Mouse (Mus musculus): Measurements from ENCODE around the gene Ate1. TPM values are rescaled to one million over a fixed set of nuclear protein-coding genes. Genes with fewer than 3 reads are reported as not detected.

Ate1 gene
- polyA plus RNA-seq, 1 experiment = not detected

- H3K4me1 ChIP-seq (ENCODE audit: control insufficient read depth, insufficient read depth, low read length) = no peaks in the 10 kb centered on the region
- no peak for TF ChIP-seq CTCF (IDR thresholded peaks at IDR 0.05; ENCODE audit: insufficient read depth, low read depth, low read length)
- TF ChIP-seq POLR2A (IDR thresholded peaks at IDR 0.05; ENCODE audit: insufficient read depth, low read depth, low read length) = no peak
- WGBS = 76% methylated on average over 6 of the region's 6 CpGs
These were observed 47.5 kb downstream of the Ate1 start for GRCm38 (mm10) chr7:130472683-130473082.

DNA sequence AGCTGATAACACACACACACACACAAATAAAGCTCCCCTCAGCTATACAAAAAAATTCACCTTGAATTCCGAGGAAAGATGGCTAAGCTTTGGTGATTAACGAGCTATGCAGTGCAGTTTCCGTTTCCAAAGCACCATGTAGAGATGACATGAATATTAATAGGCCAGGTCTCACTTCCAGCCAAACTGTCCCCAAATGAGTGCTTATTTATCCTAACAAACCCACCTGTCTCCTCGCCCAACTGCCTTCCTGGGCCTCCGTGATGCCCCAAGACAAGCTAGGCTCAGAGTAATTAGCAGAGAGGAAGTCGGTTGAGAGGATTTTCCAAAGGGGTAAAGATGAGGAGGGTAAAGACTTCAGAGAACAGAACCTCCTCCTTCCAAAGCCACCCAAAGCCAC is 49.1 kb downstream of the Ate1 start:
- no peak overlapping the region for H3K4me3 ChIP-seq (ENCODE audit: insufficient read depth, low read depth, low read length)
- H3K27ac ChIP-seq (ENCODE audit: insufficient read depth, low read depth, low read length) = no peak overlapping the region
- WGBS = 73% methylated on average over 6 of the region's 6 CpGs
- no peaks in the 10 kb centered on the region for H3K4me1 ChIP-seq (ENCODE audit: control insufficient read depth, insufficient read depth, low read length)
- TF ChIP-seq POLR2A (IDR thresholded peaks at IDR 0.05; ENCODE audit: insufficient read depth, low read depth, low read length) (no peak), CTCF (IDR thresholded peaks at IDR 0.05; ENCODE audit: insufficient read depth, low read depth, low read length) (no peak)

More at GRCm38 (mm10) chr7:130472683-130473082, 47.5 kb downstream of the Ate1 start:
- Histone ChIP-seq H3K4me3 (ENCODE audit: insufficient read depth, low read depth, low read length) (no peak overlapping the region), H3K27ac (ENCODE audit: insufficient read depth, low read depth, low read length) (no peak overlapping the region)

- H3K27ac ChIP-seq (ENCODE audit: insufficient read depth, low read depth, low read length) = no peak overlapping the region
- WGBS = 51% methylated on average over 4 of the region's 4 CpGs
- 0 out of 2 replicates have a peak, but pooled peaks cover 2% of the 10 kb centered on the region for H3K4me1 ChIP-seq (ENCODE audit: control insufficient read depth, insufficient read depth, low read length)
- TF ChIP-seq POLR2A (IDR thresholded peaks at IDR 0.05; ENCODE audit: insufficient read depth, low read depth, low read length) = no peak
- TF ChIP-seq CTCF (IDR thresholded peaks at IDR 0.05; ENCODE audit: insufficient read depth, low read depth, low read length) = no peak
- no peak overlapping the region for H3K4me3 ChIP-seq (ENCODE audit: insufficient read depth, low read depth, low read length)
These were observed 64.5 kb downstream of the Ate1 start for GRCm38 (mm10) chr7:130455587-130456246.

GRCm38 (mm10) chr7:130454226-130454625 is 65.9 kb downstream of the Ate1 start:
- TF ChIP-seq POLR2A (IDR thresholded peaks at IDR 0.05; ENCODE audit: insufficient read depth, low read depth, low read length) = no peak
- Histone ChIP-seq H3K4me1 (ENCODE audit: control insufficient read depth, insufficient read depth, low read length) (0 out of 2 replicates have a peak, but pooled peaks cover 2% of the 10 kb centered on the region), H3K27ac (ENCODE audit: insufficient read depth, low read depth, low read length) (no peak overlapping the region), H3K4me3 (ENCODE audit: insufficient read depth, low read depth, low read length) (no peak overlapping the region)
- 91% methylated on average over 3 of the region's 3 CpGs for WGBS

- no peak overlapping the region for H3K27ac ChIP-seq (ENCODE audit: insufficient read depth, low read depth, low read length)
- TF ChIP-seq CTCF (IDR thresholded peaks at IDR 0.05; ENCODE audit: insufficient read depth, low read depth, low read length) (no peak), POLR2A (IDR thresholded peaks at IDR 0.05; ENCODE audit: insufficient read depth, low read depth, low read length) (no peak)
- WGBS = 95% methylated on average over 5 of the region's 5 CpGs
These were observed 84.4 kb downstream of the Ate1 start for GRCm38 (mm10) chr7:130435776-130436175.

GRCm38 (mm10) chr7:130432141-130432540 is 88.0 kb downstream of the Ate1 start:
- TF ChIP-seq CTCF (IDR thresholded peaks at IDR 0.05; ENCODE audit: insufficient read depth, low read depth, low read length) (no peak), POLR2A (IDR thresholded peaks at IDR 0.05; ENCODE audit: insufficient read depth, low read depth, low read length) (no peak)
- Histone ChIP-seq H3K27ac (ENCODE audit: insufficient read depth, low read depth, low read length) (no peak overlapping the region), H3K4me1 (ENCODE audit: control insufficient read depth, insufficient read depth, low read length) (peaks cover 2% of the 10 kb centered on the region; the same call in 1 of the 2 replicates), H3K4me3 (ENCODE audit: insufficient read depth, low read depth, low read length) (no peak overlapping the region)
- 100% methylated on average over 2 of the region's 2 CpGs for WGBS

More at GRCm38 (mm10) chr7:130435776-130436175, 84.4 kb downstream of the Ate1 start:
- H3K4me1 ChIP-seq (ENCODE audit: control insufficient read depth, insufficient read depth, low read length) = no peaks in the 10 kb centered on the region
- H3K4me3 ChIP-seq (ENCODE audit: insufficient read depth, low read depth, low read length) = no peak overlapping the region

DNA sequence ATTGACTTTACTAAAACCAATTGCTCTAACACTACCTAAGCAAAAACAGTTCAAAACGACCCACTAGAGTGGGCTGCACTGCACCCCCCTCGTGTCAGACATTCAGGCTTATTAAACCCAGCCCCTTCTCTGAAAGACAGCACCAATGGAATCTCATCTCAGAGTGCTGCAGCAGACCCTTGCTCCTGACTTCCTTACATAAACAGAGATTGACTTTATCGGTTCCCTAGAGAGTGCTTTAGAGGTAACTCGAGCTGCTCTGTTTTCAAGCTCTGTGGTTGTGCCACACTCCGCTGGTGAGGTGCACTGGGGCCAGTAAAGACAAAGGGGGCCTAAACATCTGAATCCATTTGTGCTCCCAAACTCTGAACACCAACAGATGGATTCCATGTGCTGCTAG is 93.6 kb downstream of the Ate1 start:
- no peak overlapping the region for H3K27ac ChIP-seq (ENCODE audit: insufficient read depth, low read depth, low read length)
- H3K4me1 ChIP-seq (ENCODE audit: control insufficient read depth, insufficient read depth, low read length) = peaks cover 2% of the 10 kb centered on the region; the same call in 1 of the 2 replicates
- H3K4me3 ChIP-seq (ENCODE audit: insufficient read depth, low read depth, low read length) = no peak overlapping the region
- no peak for TF ChIP-seq CTCF (IDR thresholded peaks at IDR 0.05; ENCODE audit: insufficient read depth, low read depth, low read length)
- WGBS = 42% methylated on average over 5 of the region's 5 CpGs

GRCm38 (mm10) chr7:130425991-130426390 is 94.2 kb downstream of the Ate1 start:
- no peak overlapping the region for H3K4me3 ChIP-seq (ENCODE audit: insufficient read depth, low read depth, low read length)
- no peak for TF ChIP-seq CTCF (IDR thresholded peaks at IDR 0.05; ENCODE audit: insufficient read depth, low read depth, low read length)
- TF ChIP-seq POLR2A (IDR thresholded peaks at IDR 0.05; ENCODE audit: insufficient read depth, low read depth, low read length) = no peak
- 74% methylated on average over 2 of the region's 2 CpGs for WGBS
- H3K27ac ChIP-seq (ENCODE audit: insufficient read depth, low read depth, low read length) = no peak overlapping the region
- H3K4me1 ChIP-seq (ENCODE audit: control insufficient read depth, insufficient read depth, low read length) = peaks cover 2% of the 10 kb centered on the region; the same call in 1 of the 2 replicates

DNA sequence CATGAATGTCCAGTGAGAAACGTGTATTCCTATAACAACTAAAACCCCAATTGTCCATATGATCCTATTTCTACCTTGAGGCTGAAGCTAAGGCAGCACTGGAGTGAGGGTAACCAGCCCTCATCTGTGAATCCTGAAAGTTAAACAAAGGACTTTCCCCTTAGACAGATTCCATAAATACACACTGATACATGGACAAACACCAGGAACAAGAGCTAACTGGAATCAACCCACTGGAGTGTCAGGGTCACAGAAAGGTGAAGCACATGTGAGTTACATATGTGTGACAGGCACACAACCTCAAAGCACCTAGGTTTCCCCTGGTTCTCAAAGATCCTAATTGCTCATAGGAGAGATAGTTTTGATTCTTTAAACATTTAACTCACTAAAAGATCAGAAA is 100.2 kb downstream of the Ate1 start:
- TF ChIP-seq CTCF (IDR thresholded peaks at IDR 0.05; ENCODE audit: insufficient read depth, low read depth, low read length) (no peak), POLR2A (IDR thresholded peaks at IDR 0.05; ENCODE audit: insufficient read depth, low read depth, low read length) (no peak)
- Histone ChIP-seq H3K4me3 (ENCODE audit: insufficient read depth, low read depth, low read length) (no peak overlapping the region), H3K4me1 (ENCODE audit: control insufficient read depth, insufficient read depth, low read length) (no peaks in the 10 kb centered on the region), H3K27ac (ENCODE audit: insufficient read depth, low read depth, low read length) (no peak overlapping the region)
- WGBS = 71% methylated on average over 1 of the region's 1 CpGs
